In the genomic region with DNA sequence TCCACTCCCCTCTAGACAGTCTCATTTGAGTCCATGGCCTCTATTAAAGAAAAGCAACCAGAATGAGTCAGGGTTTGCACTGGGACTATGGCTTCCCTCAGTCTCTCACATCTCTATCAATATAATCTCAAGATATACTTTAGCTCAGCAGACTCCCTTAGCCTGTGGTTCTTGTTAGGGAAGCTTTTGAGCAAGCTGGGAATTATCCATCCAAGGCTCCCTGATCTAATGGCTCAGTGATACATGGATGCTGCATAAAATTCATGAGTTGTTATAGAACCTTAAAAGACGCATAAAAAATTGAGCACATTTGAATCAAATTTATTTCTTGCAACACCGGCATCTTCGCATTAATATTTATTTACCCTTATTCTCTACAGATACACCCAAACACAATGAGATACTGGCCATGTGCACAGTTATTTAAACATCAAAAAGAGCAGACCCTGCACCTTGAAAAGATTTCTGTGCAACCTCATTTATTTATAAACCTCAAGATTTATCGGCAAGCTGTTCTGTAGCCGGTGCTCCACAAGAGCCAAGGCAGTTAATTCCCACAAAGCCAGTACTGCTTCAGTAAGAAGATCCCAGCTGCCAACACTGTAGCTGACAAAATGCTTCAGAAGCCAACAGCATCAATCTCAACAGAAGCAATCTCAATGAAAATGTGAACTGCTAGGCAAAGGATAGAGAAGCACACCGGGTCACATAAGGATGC, we compare ENCODE assay signal across 19 mouse cellular contexts. TPM values are rescaled to one million over a fixed set of nuclear protein-coding genes. Genes with fewer than 3 reads are reported as not detected.
DNase-seq lines count a peak whose midpoint lies in the region; ATAC-seq lines count a peak whose summit lies in the region.
"Had no signal": no experiment of that assay in that cellular context is flagged by ENCODE, and none has a peak within 500 bp of the region (broad histone marks: within the 10 kb centered on the region; RNA-seq: fewer than 3 reads in every experiment).

No protein-coding gene starts in this region.

- no peaks in the 10 kb centered on the region for H3K27me3 ChIP-seq in hindbrain, embryonic 14.5 days (ENCODE audit: control insufficient read depth, insufficient read depth, low read length)
- H3K27me3 ChIP-seq in hindbrain, embryonic 16.5 days (replicated peaks; ENCODE audit: control insufficient read depth, insufficient read depth, low read length) = no peaks in the 10 kb centered on the region
- no peaks in the 10 kb centered on the region for H3K27me3 ChIP-seq in midbrain, embryonic 14.5 days (ENCODE audit: control insufficient read depth, insufficient read depth, low read length)
- H3K27me3 ChIP-seq in midbrain, embryonic 11.5 days (ENCODE audit: control insufficient read depth, insufficient read depth, low read length) = no peaks in the 10 kb centered on the region
- no peaks in the 10 kb centered on the region for H3K27me3 ChIP-seq in neural tube, embryonic 15.5 days (replicated peaks)
- H3K27me3 ChIP-seq: limb, embryonic 13.5 days had no signal

- H3K4me3 ChIP-seq in hindbrain, embryonic 14.5 days (replicated peaks; ENCODE audit: low read length) = no peak overlapping the region
- no peak overlapping the region for H3K4me3 ChIP-seq in hindbrain, embryonic 16.5 days (ENCODE audit: low read length)
- no peak overlapping the region for H3K4me3 ChIP-seq in midbrain, embryonic 14.5 days (replicated peaks; ENCODE audit: low read depth, low read length)
- H3K4me3 ChIP-seq in midbrain, embryonic 11.5 days (ENCODE audit: low read depth, low read length) = no peak overlapping the region
- H3K4me3 ChIP-seq in neural tube, embryonic 15.5 days (replicated peaks) = no peak overlapping the region
- H3K4me3 ChIP-seq: limb, embryonic 13.5 days had no signal

- no peak overlapping the region for H3K27ac ChIP-seq in hindbrain, embryonic 14.5 days
- no peak overlapping the region for H3K27ac ChIP-seq in hindbrain, embryonic 16.5 days (ENCODE audit: low read depth, low read length)
- H3K27ac ChIP-seq in midbrain, embryonic 14.5 days (replicated peaks; ENCODE audit: low read depth, low read length) = 0 out of 2 replicates have a peak overlapping the region, but pooled peaks have one; percentile 9
- H3K27ac ChIP-seq in midbrain, embryonic 11.5 days (ENCODE audit: low read depth, low read length) = no peak overlapping the region
- H3K27ac ChIP-seq in neural tube, embryonic 15.5 days (replicated peaks) = 0 out of 2 replicates have a peak overlapping the region, but pooled peaks have one; percentile 28
- H3K27ac ChIP-seq: limb, embryonic 13.5 days; liver, embryonic 14.5 days; stomach, postnatal 0 days had no signal

- no peaks in the 10 kb centered on the region for H3K9me3 ChIP-seq in hindbrain, embryonic 14.5 days (ENCODE audit: control insufficient read depth, low read length)
- no peaks in the 10 kb centered on the region for H3K9me3 ChIP-seq in hindbrain, embryonic 16.5 days (ENCODE audit: control insufficient read depth, low read length)
- no peaks in the 10 kb centered on the region for H3K9me3 ChIP-seq in midbrain, embryonic 14.5 days (ENCODE audit: control insufficient read depth, low read length)
- no peaks in the 10 kb centered on the region for H3K9me3 ChIP-seq in midbrain, embryonic 11.5 days (ENCODE audit: control insufficient read depth, low read length)
- no peaks in the 10 kb centered on the region for H3K9me3 ChIP-seq in neural tube, embryonic 15.5 days (replicated peaks)
- H3K9me3 ChIP-seq: G1E; limb, embryonic 13.5 days had no signal

- 0 out of 2 replicates have a peak, but pooled peaks have one; percentile 37 for ATAC-seq in hindbrain, embryonic 14.5 days (ENCODE audit: low FRiP score)
- no peak; the same call in 1 of the 2 replicates for ATAC-seq in hindbrain, embryonic 16.5 days
- ATAC-seq in midbrain, embryonic 14.5 days (ENCODE audit: low FRiP score, low TSS enrichment) = peak; percentile 51; the same call in 1 of the 2 replicates
- ATAC-seq in midbrain, embryonic 11.5 days (ENCODE audit: low FRiP score) = no peak
- peak; percentile 68 for ATAC-seq in neural tube, embryonic 15.5 days (ENCODE audit: low FRiP score)
- ATAC-seq in megakaryocyte progenitor cell, adult 5-6 weeks (replicated peaks; ENCODE audit: poor library complexity) = no peak
- ATAC-seq: CD4-positive, CD25-positive, alpha-beta regulatory T cell, adult 4 months had no signal

- H3K4me1 ChIP-seq in hindbrain, embryonic 14.5 days (replicated peaks; ENCODE audit: control insufficient read depth, insufficient read depth, low read length) = no peaks in the 10 kb centered on the region
- peaks cover 2% of the 10 kb centered on the region; the same call in 1 of the 2 replicates for H3K4me1 ChIP-seq in hindbrain, embryonic 16.5 days (ENCODE audit: control insufficient read depth, insufficient read depth, low read depth, low read length)
- H3K4me1 ChIP-seq in midbrain, embryonic 14.5 days (ENCODE audit: control insufficient read depth, insufficient read depth, low read length) = no peaks in the 10 kb centered on the region
- H3K4me1 ChIP-seq in midbrain, embryonic 11.5 days (ENCODE audit: control insufficient read depth, insufficient read depth, low read length) = no peaks in the 10 kb centered on the region
- no peaks in the 10 kb centered on the region for H3K4me1 ChIP-seq in neural tube, embryonic 15.5 days

- no peak overlapping the region for H3K4me2 ChIP-seq in hindbrain, embryonic 14.5 days (replicated peaks)
- no peak overlapping the region for H3K4me2 ChIP-seq in hindbrain, embryonic 16.5 days (ENCODE audit: low read length)
- H3K4me2 ChIP-seq in midbrain, embryonic 14.5 days (ENCODE audit: low read length) = no peak overlapping the region
- no peak overlapping the region for H3K4me2 ChIP-seq in midbrain, embryonic 11.5 days
- no peak overlapping the region for H3K4me2 ChIP-seq in neural tube, embryonic 15.5 days
- H3K4me2 ChIP-seq: limb, embryonic 13.5 days had no signal

- no peaks in the 10 kb centered on the region for H3K36me3 ChIP-seq in hindbrain, embryonic 14.5 days (replicated peaks; ENCODE audit: control insufficient read depth, insufficient read depth)
- H3K36me3 ChIP-seq in hindbrain, embryonic 16.5 days (ENCODE audit: control insufficient read depth, insufficient read depth, low read length) = no peaks in the 10 kb centered on the region
- no peaks in the 10 kb centered on the region for H3K36me3 ChIP-seq in midbrain, embryonic 14.5 days (ENCODE audit: control insufficient read depth, insufficient read depth, low read length)
- no peaks in the 10 kb centered on the region for H3K36me3 ChIP-seq in midbrain, embryonic 11.5 days (ENCODE audit: control insufficient read depth, insufficient read depth, low read length)
- H3K36me3 ChIP-seq in neural tube, embryonic 15.5 days = no peaks in the 10 kb centered on the region
- H3K36me3 ChIP-seq: G1E; limb, embryonic 13.5 days had no signal

- no peak overlapping the region for H3K9ac ChIP-seq in hindbrain, embryonic 14.5 days
- H3K9ac ChIP-seq in hindbrain, embryonic 16.5 days (ENCODE audit: low read depth, low read length) = no peak overlapping the region
- H3K9ac ChIP-seq in midbrain, embryonic 14.5 days (replicated peaks; ENCODE audit: low read length) = no peak overlapping the region
- no peak overlapping the region for H3K9ac ChIP-seq in midbrain, embryonic 11.5 days (ENCODE audit: low read length)
- H3K9ac ChIP-seq in neural tube, embryonic 15.5 days (replicated peaks) = no peak overlapping the region
- H3K9ac ChIP-seq: limb, embryonic 13.5 days; liver, embryonic 14.5 days had no signal

- DNase-seq in cerebellum, postnatal 10 days = peak; percentile 53 to 54
- no peak for DNase-seq in cerebellum, postnatal 36 days
- DNase-seq in hindbrain, embryonic 14.5 days (ENCODE audit: low spot score) = no peak
- peak; percentile 52 for DNase-seq in midbrain, embryonic 14.5 days
- DNase-seq in midbrain, embryonic 11.5 days (ENCODE audit: low spot score, missing footprints) = no peak
- DNase-seq: adrenal gland, postnatal 36 days; cerebellum, adult 9-11 months; gastrocnemius, postnatal 25 days; kidney, adult 8-10 months; kidney, postnatal 36 days; thymus, postnatal 14 days had no signal

- WGBS in hindbrain, embryonic 14.5 days = 88% methylated on average over 6 of the region's 6 CpGs
- 83% methylated on average over 6 of the region's 6 CpGs for WGBS in hindbrain, embryonic 16.5 days
- 78% methylated on average over 6 of the region's 6 CpGs for WGBS in midbrain, embryonic 14.5 days
- 90% methylated on average over 6 of the region's 6 CpGs for WGBS in midbrain, embryonic 11.5 days
- WGBS in neural tube, embryonic 15.5 days = 72% methylated on average over 6 of the region's 6 CpGs

RNA-seq across cellular contexts. Expression of gene Btc, which starts 39.4 kb away (rescaled TPM):
- polyA plus RNA-seq in hindbrain, embryonic 14.5 days (2014; fragmentation: Nextera tagmentation; extraction: Ambion mirVana) = 0.14 TPM in 1 of 2 replicates, not detected in the other
- 0.08 TPM in 1 of 2 replicates, not detected in the other for polyA plus RNA-seq in hindbrain, embryonic 16.5 days (2015; fragmentation: Nextera tagmentation; extraction: Ambion mirVana)
- polyA plus RNA-seq in midbrain, embryonic 14.5 days (2014; fragmentation: Nextera tagmentation; extraction: Ambion mirVana) = 0.21 and 0.40 TPM in 2 replicates
- 0.18 TPM in 1 of 2 replicates, not detected in the other for polyA plus RNA-seq in midbrain, embryonic 11.5 days (2014; fragmentation: Nextera tagmentation; extraction: Ambion mirVana)
- polyA plus RNA-seq in neural tube, embryonic 15.5 days (2015; fragmentation: Nextera tagmentation; extraction: Ambion mirVana) = 0.06 and 0.46 TPM in 2 replicates
- 0.17 and 0.25 TPM in 2 replicates for total RNA-seq in megakaryocyte progenitor cell, adult 5-6 weeks (2015)
- total RNA-seq in megakaryocyte progenitor cell, adult 5-6 weeks (2017) = 0.64 TPM in 1 of 2 replicates, not detected in the other
- polyA plus RNA-seq: G1E had no signal

Comparison
In these comparisons a context has a peak if more than half of its experiments do, and no peak if none do; other contexts are left out.
1. DNase-seq: peak in cerebellum, postnatal 10 days (2 of 2) and midbrain, embryonic 14.5 days (single experiment); none in cerebellum, postnatal 36 days (0 of 2), hindbrain, embryonic 14.5 days (single experiment) and midbrain, embryonic 11.5 days (single experiment).
2. ATAC-seq: peak in hindbrain, embryonic 14.5 days (single experiment), midbrain, embryonic 14.5 days (single experiment) and neural tube, embryonic 15.5 days (single experiment); none in hindbrain, embryonic 16.5 days (single experiment), midbrain, embryonic 11.5 days (single experiment) and megakaryocyte progenitor cell, adult 5-6 weeks (single experiment).
3. H3K27ac ChIP-seq: peak in midbrain, embryonic 14.5 days (single experiment) and neural tube, embryonic 15.5 days (single experiment); none in hindbrain, embryonic 14.5 days (single experiment), hindbrain, embryonic 16.5 days (single experiment) and midbrain, embryonic 11.5 days (single experiment).